Mouse (Mus musculus): ENCODE measurements around the gene Nkpd1.

The Nkpd1 gene

GRCm38 (mm10) chr7:19517652-19518365, at the start of gene Nkpd1:
TSS of gene Nkpd1 (plus strand) at chr7:19517838.
- no peak for DNase-seq (ENCODE audit: low spot score)

GRCm38 (mm10) chr7:19468279-19468678, 49.4 kb upstream of the Nkpd1 start:
- no peak for DNase-seq (ENCODE audit: low spot score)

GRCm38 (mm10) chr7:19469404-19469803, 48.2 kb upstream of the Nkpd1 start:
- DNase-seq (ENCODE audit: low spot score) = no peak

- no peak for DNase-seq (ENCODE audit: low spot score)
Observed at GRCm38 (mm10) chr7:19470308-19470707, 47.3 kb upstream of the Nkpd1 start.

- no peak for DNase-seq (ENCODE audit: low spot score)
Observed at GRCm38 (mm10) chr7:19472403-19472802, 45.2 kb upstream of the Nkpd1 start.

GRCm38 (mm10) chr7:19473875-19474443, 43.7 kb upstream of the Nkpd1 start:
- peak; percentile 64 for DNase-seq (ENCODE audit: low spot score)

GRCm38 (mm10) chr7:19477084-19477483, 40.6 kb upstream of the Nkpd1 start:
- no peak for DNase-seq (ENCODE audit: low spot score)

- DNase-seq (ENCODE audit: low spot score) = no peak
Observed at GRCm38 (mm10) chr7:19477624-19478384, 39.8 kb upstream of the Nkpd1 start.

- DNase-seq (ENCODE audit: low spot score) = no peak
Observed at GRCm38 (mm10) chr7:19483281-19483680, 34.4 kb upstream of the Nkpd1 start.

- DNase-seq (ENCODE audit: low spot score) = no peak
Observed at GRCm38 (mm10) chr7:19485488-19485887, 32.1 kb upstream of the Nkpd1 start.

GRCm38 (mm10) chr7:19486549-19486948, 31.1 kb upstream of the Nkpd1 start:
- no peak for DNase-seq (ENCODE audit: low spot score)

- DNase-seq (ENCODE audit: low spot score) = no peak
Observed at GRCm38 (mm10) chr7:19489525-19489924, 28.1 kb upstream of the Nkpd1 start.

GRCm38 (mm10) chr7:19491731-19492130, 25.9 kb upstream of the Nkpd1 start:
- no peak for DNase-seq (ENCODE audit: low spot score)

GRCm38 (mm10) chr7:19494751-19495474, 22.7 kb upstream of the Nkpd1 start:
- no peak for DNase-seq (ENCODE audit: low spot score)

- no peak for DNase-seq (ENCODE audit: low spot score)
Observed at GRCm38 (mm10) chr7:19495521-19496213, 22.0 kb upstream of the Nkpd1 start.

GRCm38 (mm10) chr7:19496214-19496555, 21.5 kb upstream of the Nkpd1 start:
- DNase-seq (ENCODE audit: low spot score) = no peak

GRCm38 (mm10) chr7:19498326-19498725, 19.3 kb upstream of the Nkpd1 start:
- DNase-seq (ENCODE audit: low spot score) = no peak

- no peak for DNase-seq (ENCODE audit: low spot score)
Observed at GRCm38 (mm10) chr7:19500420-19501363, 16.9 kb upstream of the Nkpd1 start.

- DNase-seq (ENCODE audit: low spot score) = no peak
Observed at GRCm38 (mm10) chr7:19501658-19502057, 16.0 kb upstream of the Nkpd1 start.

- DNase-seq (ENCODE audit: low spot score) = peak; percentile 27
Observed at GRCm38 (mm10) chr7:19503481-19504068, 14.1 kb upstream of the Nkpd1 start.

Measured in yolk sac, embryonic 10.5 days (tissue).